Mouse (Mus musculus) spleen, embryonic (tissue): ENCODE results near the gene 1110051M20Rik.

Experiments used
- CTCF ChIA-PET: fragments of 350-600 bp; sonication (Branson Sonifier 250); formaldehyde crosslinking; loops from one replicate; lab custom pipeline; 2022; lab: Charles Lee

1110051M20Rik gene

GRCm38 (mm10) chr2:91236601-91237510 is 207.6 kb downstream of the 1110051M20Rik start, which contains the start of gene Ddb2:
Ddb2 (minus strand) TSS chr2:91236982.
- CTCF ChIA-PET: interaction anchor here (0.6 kb wide), 2 partner anchors 207 to 287 kb away, joined by 3 to 5 read pairs; no protein-coding TSS in a partner anchor

GRCm38 (mm10) chr2:91229735-91230134 is 214.8 kb downstream of the 1110051M20Rik start:
- CTCF ChIA-PET: interaction anchor here (0.5 kb wide), 1 partner anchor 26 kb away, joined by 3 read pairs; no protein-coding TSS in a partner anchor
